Mouse (Mus musculus): ENCODE measurements around the gene Mapk8ip2.
"Not testable (repeated sequence)": the region's sequence is repeated elsewhere in the genome, so short reads cannot be mapped to it uniquely, and the experiment has no call there.

The Mapk8ip2 gene

GRCm38 (mm10) chr15:89453865-89454478 lies at the start of gene Mapk8ip2:
Gene Mapk8ip2, plus strand, starts transcription at chr15:89453913.
- CTCF ChIA-PET, result no interaction called here

GRCm38 (mm10) chr15:89404831-89405623 lies 48.7 kb upstream of the Mapk8ip2 start:
- CTCF ChIA-PET, result interaction anchor here (0.5 kb wide), 1 partner anchor 13 kb away, joined by 19 read pairs; no protein-coding TSS in a partner anchor

- CTCF ChIA-PET, result no interaction called here
Observed at GRCm38 (mm10) chr15:89406691-89407090, 47.0 kb upstream of the Mapk8ip2 start.

GRCm38 (mm10) chr15:89410118-89410517 lies 43.6 kb upstream of the Mapk8ip2 start, which contains the start of gene Syce3:
Gene Syce3, minus strand, starts transcription at chr15:89410503.
- CTCF ChIA-PET, result no interaction called here

- CTCF ChIA-PET, result no interaction called here
Observed at GRCm38 (mm10) chr15:89415282-89415681, 38.4 kb upstream of the Mapk8ip2 start.

- CTCF ChIA-PET, result no interaction called here
Observed at GRCm38 (mm10) chr15:89421938-89422337, 31.8 kb upstream of the Mapk8ip2 start.

- CTCF ChIA-PET, result no interaction called here
Observed at GRCm38 (mm10) chr15:89424621-89425020, 29.1 kb upstream of the Mapk8ip2 start.

GRCm38 (mm10) chr15:89425711-89426121 lies 28.0 kb upstream of the Mapk8ip2 start, which contains the start of gene Cpt1b:
Gene Cpt1b, minus strand, starts transcription at chr15:89425863.
- CTCF ChIA-PET, result no interaction called here

- CTCF ChIA-PET, result no interaction called here
Observed at GRCm38 (mm10) chr15:89426716-89427115, 27.0 kb upstream of the Mapk8ip2 start.

GRCm38 (mm10) chr15:89428136-89428790 lies 25.4 kb upstream of the Mapk8ip2 start:
- CTCF ChIA-PET, result no interaction called here

GRCm38 (mm10) chr15:89428821-89429351 lies 24.8 kb upstream of the Mapk8ip2 start:
- CTCF ChIA-PET, result no interaction called here

GRCm38 (mm10) chr15:89429352-89430221 lies 24.1 kb upstream of the Mapk8ip2 start, which contains the start of the genes C730034F03Rik, Gm44502 and Chkb:
Gene C730034F03Rik, plus strand, starts transcription at chr15:89429589.
Gene Gm44502, minus strand, starts transcription at chr15:89429696.
Gene Chkb, minus strand, starts transcription at chr15:89429908.
- CTCF ChIA-PET, result no interaction called here

- CTCF ChIA-PET, result no interaction called here
Observed at GRCm38 (mm10) chr15:89430341-89430740, 23.4 kb upstream of the Mapk8ip2 start.

GRCm38 (mm10) chr15:89430771-89431170 lies 22.9 kb upstream of the Mapk8ip2 start:
- CTCF ChIA-PET, result not testable (repeated sequence)

- CTCF ChIA-PET, result no interaction called here
Observed at GRCm38 (mm10) chr15:89431271-89431670, 22.4 kb upstream of the Mapk8ip2 start.

GRCm38 (mm10) chr15:89431806-89432205 lies 21.9 kb upstream of the Mapk8ip2 start:
- CTCF ChIA-PET, result no interaction called here

GRCm38 (mm10) chr15:89432946-89433345 lies 20.8 kb upstream of the Mapk8ip2 start:
- CTCF ChIA-PET, result no interaction called here

- CTCF ChIA-PET, result no interaction called here
Observed at GRCm38 (mm10) chr15:89434136-89434535, 19.6 kb upstream of the Mapk8ip2 start.

GRCm38 (mm10) chr15:89435878-89436277 lies 17.8 kb upstream of the Mapk8ip2 start:
- CTCF ChIA-PET, result no interaction called here

GRCm38 (mm10) chr15:89442486-89443070 lies 11.1 kb upstream of the Mapk8ip2 start:
- CTCF ChIA-PET, result no interaction called here

Measured in spleen, embryonic (tissue).